Mouse (Mus musculus) CD4-positive helper T cell, adult 2 months (primary cell): Measurements from ENCODE around the gene Sez6l2.

Source experiments
- DNase-seq: peaks from one replicate; pipeline ENCODE4 v3.0.0-alpha.2; 2012; ENCODE audit warnings: low read depth, missing footprints, low spot score

Sez6l2 gene

GRCm38 (mm10) chr7:126961095-126961494 lies 10.7 kb downstream of the Sez6l2 start:
- DNase-seq: no peak

DNA sequence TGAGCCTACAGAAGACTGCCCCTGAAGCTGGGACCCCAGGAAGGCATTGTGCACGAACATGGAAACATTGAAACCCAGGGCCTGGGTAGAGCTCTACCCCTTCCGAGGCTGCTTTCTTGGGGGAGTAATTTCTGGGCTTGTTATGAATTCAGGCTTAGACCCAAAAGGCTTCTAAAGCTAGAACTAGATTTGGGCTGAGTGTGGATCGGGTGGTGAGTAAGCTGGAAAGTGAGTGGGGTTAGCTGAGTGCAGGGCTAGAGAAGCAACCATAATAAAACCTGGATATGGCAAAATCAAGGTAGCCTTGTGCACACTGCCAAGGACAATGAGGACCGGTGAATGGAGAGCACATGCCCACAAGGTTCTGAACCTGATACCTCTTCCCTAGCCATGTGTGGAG lies 11.6 kb downstream of the Sez6l2 start:
- DNase-seq: no peak

GRCm38 (mm10) chr7:126963548-126964286 lies 13.4 kb downstream of the Sez6l2 start:
- DNase-seq: no peak

- no peak for DNase-seq
Measured at GRCm38 (mm10) chr7:126965568-126965967, 15.2 kb downstream of the Sez6l2 start.

- no peak for DNase-seq
Measured at GRCm38 (mm10) chr7:126967361-126967760, 17.0 kb downstream of the Sez6l2 start.

DNA sequence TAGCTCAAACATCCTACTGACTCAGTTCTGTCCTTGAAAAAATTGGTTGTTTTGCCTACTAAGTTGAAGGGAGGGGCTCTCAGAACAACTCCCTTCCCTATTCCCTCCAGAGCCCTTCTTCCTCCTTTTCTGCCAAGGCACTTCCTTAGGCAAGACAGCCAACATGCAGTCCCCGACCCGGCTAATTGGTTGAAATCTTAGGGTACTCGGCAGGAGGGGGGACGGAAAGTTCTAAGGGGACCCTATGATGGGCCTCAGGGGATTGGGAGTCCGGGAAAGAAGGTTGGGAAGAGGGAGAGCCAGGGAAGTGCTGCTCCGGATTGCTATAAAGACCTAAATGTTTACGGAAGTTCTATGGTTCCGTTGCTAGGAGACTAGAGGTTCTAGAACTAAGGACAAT lies 25.1 kb downstream of the Sez6l2 start:
- no peak for DNase-seq

DNA sequence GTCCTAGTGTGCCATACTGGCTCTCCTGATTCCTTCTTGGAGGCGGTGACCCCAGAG lies 25.4 kb downstream of the Sez6l2 start, which contains the start of gene Cdipt:
TSS of gene Cdipt (plus strand) at position 22 of the 57 bp plus-strand sequence.
- DNase-seq: no peak

DNA sequence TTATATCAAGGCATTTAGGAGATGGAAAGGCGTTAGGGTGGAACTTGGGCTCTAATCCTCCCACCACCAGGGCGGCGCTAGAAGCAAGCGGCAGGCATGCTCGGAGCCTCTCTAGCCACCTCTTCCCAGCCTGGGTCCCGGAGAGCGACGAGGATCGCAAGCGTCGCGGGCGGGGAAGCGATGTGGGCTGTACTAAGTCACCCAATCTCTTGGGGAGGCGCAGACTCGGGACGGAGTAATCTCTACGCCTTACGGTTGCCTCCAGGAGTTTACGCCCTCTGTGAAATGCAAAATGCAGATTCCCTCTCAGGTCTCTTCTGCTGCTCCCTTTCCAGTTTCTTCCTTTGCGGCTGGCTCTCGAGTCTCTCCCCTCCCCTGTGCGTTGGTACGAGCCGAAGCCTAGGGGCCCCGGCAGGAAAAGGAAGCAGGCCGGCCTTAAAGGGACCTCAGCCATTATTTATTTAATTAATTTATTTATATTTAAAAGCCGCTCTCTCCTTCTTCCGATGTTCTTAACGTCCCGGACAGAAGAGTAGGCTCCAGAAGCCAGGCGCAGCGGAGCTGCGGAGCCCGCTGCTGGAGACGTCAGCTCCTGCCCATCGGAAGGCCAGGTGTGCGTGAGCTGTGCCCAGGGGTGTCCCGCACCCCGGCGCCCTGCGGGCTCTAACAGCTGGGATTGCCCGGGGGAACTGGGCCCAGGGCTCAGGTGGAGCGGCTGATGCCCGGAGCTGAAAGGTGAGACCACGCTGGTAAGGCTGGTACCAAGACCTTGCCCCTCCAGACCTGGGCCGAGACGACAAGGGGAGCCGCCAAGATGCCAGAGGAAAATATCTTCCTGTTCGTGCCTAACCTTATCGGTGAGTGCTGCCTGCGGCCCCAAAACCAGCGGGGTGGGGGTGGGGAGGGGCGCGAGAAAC lies 25.8 kb downstream of the Sez6l2 start, which contains the start of gene Cdiptos:
TSS of gene Cdiptos (minus strand) at position 149 of the 917 bp plus-strand sequence.
- peak; percentile 96 for DNase-seq

DNA sequence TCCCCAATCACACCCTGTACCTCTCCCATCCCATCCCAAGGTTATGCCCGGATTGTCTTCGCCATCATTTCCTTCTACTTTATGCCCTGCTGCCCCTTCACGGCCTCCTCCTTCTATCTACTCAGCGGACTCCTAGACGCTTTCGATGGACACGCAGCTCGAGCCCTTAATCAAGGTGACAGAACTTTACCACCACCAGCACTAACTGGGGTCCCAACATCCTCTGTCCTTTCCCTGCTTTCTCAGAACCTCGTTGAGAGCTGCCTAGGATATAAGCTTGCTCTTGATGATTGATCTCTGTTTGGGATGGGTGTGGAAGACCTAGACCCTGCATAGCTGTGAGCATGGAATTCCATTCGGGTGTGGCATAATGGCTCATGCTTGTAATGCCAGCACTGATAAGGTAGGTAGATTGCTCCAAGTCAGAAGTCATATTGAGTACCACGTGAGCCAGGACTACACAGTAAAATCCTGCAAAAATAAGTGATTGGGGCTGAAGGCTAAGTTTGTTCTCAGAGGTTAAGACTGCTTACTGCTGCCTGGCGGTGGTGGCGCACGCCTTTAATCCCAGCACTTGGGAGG lies 26.6 kb downstream of the Sez6l2 start:
- no peak for DNase-seq

GRCm38 (mm10) chr7:126978841-126979240 lies 28.5 kb downstream of the Sez6l2 start:
- peak; percentile 41 for DNase-seq

- no peak for DNase-seq
Measured at GRCm38 (mm10) chr7:126981601-126982000, 31.2 kb downstream of the Sez6l2 start.

DNA sequence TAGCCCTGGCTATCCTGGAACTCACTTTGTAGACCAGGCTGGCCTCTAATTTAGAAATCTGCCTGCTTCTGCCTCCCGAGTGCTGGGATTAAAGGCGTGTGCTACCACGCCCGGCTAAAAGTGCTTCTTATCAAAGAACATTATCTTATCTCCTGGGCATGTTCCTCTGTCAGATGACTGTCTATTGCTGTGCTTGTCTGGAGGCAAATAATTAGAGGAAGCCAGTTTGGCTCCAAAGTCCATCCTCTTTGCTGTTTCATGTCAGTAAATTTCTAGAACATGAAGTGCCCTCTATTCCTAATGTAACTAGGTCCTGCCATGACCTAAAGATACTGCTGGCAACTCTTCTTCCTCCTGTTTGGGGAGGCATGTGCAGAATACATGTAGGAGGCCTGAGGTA lies 31.7 kb downstream of the Sez6l2 start:
- DNase-seq: no peak

- no peak for DNase-seq
Measured at GRCm38 (mm10) chr7:126983113-126983512, 32.8 kb downstream of the Sez6l2 start.

DNA sequence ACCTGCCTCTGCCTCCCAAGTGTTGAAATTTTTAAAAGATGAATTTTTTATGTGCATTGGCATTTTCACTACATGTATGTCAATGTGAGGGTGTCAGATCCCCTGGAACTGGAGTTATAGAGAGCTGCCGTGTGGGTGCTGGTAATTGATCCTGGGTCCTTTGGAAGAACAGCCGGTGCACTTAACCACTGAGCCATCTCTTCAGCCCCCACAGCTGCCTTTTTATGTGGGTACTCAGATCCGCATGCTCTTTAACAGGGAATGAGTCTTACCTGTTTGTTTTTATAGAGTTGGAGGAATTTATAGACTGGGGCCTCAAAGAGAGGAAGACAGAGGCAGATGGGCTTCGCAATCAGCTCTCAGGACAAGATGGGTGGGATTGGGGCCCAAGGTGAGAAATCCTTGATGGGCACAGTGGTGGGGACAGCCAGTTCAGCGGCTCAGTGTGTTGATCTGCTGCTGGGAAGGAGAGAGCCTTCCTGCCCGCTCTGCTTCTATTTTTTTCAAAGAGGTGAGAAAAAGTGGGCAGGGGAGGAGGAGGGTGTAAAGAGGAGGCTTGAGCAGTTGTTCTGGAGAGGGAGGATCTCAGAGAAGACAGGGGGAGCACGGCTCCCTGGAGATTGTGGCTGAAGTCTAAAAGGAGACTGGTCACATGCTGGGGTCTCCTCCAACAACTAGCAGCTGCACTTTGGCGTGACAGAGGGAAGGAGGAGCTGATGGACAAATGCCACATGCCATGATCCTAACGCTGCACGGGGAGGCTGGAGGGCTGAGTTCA lies 34.5 kb downstream of the Sez6l2 start:
- no peak for DNase-seq

DNA sequence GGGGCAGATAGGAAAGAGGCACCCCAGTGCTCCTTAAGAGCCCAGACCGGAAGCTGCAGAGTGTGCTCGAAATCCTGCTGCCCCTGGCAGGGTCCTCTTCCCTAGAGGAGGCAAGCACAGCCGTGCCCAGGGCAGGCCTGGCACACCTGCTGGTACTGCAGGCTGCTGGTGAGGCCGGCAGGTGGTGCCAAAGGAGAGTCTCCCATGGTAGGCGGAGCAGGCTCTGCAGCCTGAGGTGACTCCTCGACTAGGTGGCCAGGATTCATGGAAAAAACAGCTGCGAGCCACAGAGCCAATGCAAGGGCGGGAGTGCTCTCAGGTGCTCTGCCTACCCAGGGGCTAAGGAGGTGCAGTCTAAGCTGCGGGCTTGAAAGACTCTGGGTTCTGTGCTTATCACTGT lies 36.0 kb downstream of the Sez6l2 start:
- peak; percentile 51 for DNase-seq

- DNase-seq: no peak
Measured at GRCm38 (mm10) chr7:126988816-126989215, 38.5 kb downstream of the Sez6l2 start.

- DNase-seq: no peak
Measured at GRCm38 (mm10) chr7:126996449-126996848, 46.1 kb downstream of the Sez6l2 start.

DNA sequence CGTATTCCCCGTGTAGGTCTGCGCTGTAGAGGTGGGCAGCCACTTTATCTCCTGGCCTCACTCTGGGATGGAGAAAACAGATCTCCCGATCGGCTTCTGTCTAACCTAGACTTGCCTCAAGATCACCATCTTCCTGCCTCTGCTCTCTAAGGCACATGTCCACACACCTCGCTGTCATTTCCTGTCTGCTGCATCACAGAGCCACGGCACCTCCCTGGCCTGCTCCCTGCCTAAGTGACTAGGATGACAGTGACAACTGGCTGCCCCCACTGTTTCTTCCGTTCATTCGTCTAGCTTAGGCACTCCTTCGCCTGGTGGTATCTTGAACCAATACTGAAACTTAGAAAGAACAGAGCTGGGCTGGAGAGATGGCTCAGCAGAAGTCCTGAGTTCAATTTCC lies 49.2 kb downstream of the Sez6l2 start:
- DNase-seq: peak; percentile 62

DNA sequence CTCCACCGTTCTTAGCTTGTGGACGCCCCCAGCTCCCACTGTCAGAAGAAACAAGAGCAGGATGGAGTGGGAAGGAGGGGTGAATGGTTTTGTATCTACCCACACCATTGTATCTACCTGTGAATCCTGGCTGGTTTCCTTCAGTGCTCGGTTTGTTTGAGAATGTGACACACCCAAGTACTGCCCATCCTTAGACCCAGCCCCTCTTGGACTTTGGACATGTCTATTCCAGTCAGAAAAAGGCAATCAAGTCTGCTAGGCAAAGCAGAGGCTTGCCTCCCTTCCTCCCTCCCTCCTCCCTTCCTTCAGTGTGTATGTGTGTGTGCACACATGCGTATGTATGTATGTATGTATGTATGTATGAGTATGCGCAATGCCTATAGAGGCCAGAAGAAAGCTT lies 53.3 kb downstream of the Sez6l2 start:
- no peak for DNase-seq

DNA sequence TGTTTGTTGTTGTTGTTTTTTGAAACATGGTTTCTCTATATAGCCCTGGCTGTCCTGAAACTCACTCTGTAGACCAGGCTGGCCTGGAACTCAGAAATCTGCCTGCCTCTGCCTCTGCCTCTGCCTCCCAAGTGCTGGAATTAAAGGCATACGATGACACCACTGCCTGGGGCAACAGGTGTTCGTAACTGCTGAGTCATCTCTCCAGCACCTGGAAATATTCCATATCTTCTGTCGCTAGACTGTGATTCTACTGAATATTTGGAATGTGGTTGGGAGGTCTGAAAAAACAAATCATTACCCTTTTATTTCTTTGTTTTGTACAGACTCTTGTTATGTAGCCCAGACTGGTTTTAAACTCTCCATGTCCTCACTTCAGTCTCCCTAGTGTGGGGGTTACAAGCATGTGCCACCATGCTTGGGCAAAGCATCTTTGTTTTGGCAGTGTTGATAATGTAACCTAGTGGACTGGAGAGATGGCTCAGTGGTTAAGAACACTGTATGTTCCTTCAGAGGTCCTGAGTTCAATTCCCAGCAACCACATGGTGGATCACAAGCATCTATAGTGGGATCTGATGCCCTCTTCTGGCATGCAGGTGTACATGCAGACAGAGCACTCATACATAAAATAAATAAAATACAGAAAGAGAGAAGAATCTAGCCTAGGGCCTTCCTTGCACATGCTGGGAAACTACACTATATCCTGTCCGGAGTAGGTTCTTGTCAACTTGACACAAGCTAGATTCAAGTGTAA lies 53.9 kb downstream of the Sez6l2 start:
- no peak for DNase-seq

DNA sequence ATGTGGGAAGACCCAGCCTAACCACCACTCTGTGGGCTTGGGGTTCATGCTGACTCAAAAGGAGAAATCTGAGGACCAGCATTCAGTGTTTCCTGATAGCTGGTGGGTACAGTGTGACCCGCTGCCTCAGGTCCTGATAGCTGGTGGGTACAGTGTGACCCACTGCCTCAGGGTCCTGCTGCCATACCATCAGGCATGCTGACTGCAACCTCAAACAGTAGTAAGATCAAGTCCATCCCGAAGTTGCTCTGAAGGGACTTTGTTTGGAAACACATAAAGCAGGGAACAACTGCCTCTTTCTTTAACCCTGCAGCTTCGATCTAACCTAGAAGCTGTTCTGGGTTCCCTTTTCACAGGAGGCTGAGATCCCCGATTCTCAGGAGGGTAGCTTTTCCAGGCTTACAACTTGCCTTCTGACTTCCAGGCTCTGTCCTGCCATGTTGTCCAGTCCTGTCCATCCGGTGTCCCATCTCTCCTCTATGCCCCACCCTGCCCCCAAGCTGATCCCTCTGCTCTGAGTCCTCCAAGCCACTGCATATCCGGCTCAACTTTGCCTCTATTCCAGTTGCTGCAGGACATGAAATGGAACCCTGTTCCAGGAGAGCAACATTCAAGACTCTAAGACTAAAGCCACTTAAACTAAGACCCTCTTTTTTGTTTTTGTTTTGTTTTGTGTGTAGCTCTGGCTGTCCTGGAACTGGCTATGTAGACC lies 57.1 kb downstream of the Sez6l2 start:
- no peak for DNase-seq
